Mouse (Mus musculus) CH12.LX (cell line): ENCODE data around the gene Eif2b5.

Experiments
- CTCF ChIP-seq, 2 experiments: IDR thresholded peaks in 1 of 2; conservative IDR thresholded peaks in 1 of 2; 2 replicates each; pipeline ENCODE4 v1.5.1; 2011 to 2012; ENCODE audit warnings: low read depth in 2 of 2, low read length in 2 of 2, improper control_type of control experiment in 1 of 2, inconsistent platforms in 1 of 2, mild to moderate bottlenecking in 1 of 2, moderate library complexity in 1 of 2
- HCFC1 ChIP-seq: IDR thresholded peaks from 2 replicates; pipeline ENCODE4 v1.6.1; 2012; ENCODE audit warnings: low read depth, mild to moderate bottlenecking, inconsistent platforms, low read length, improper control_type of control experiment
- MAFK ChIP-seq: IDR thresholded peaks from 2 replicates; pipeline ENCODE4 v1.6.1; 2011; ENCODE audit warnings: low read length, improper control_type of control experiment; ENCODE audit not compliant: insufficient replicate concordance
- UBTF ChIP-seq: IDR thresholded peaks from 2 replicates; pipeline ENCODE4 v1.6.1; 2012; ENCODE audit warnings: low read depth, mild to moderate bottlenecking, inconsistent platforms, low read length, improper control_type of control experiment, moderate library complexity

- TF ChIP-seq MAFK: no peak
- TF ChIP-seq UBTF: no peak
- TF ChIP-seq HCFC1: no peak
- no peak for TF ChIP-seq CTCF (conservative IDR thresholded peaks at IDR 0.05 in 1 of 2, IDR thresholded peaks at IDR 0.05 in 1 of 2; ENCODE audit: low read depth in 2 of 2, low read length in 2 of 2)
These were observed 42.5 kb upstream of the Eif2b5 start for GRCm38 (mm10) chr16:20456106-20456505.
